Mouse (Mus musculus): Measurements from ENCODE around the gene Vill. TPM values are rescaled to one million over a fixed set of nuclear protein-coding genes. Genes with fewer than 3 reads are reported as not detected.

Vill gene
- polyA plus RNA-seq, 1 experiment from 2014 or later, result 39.4 TPM

GRCm38 (mm10) chr9:119027337-119027736 lies 25.2 kb upstream of the Vill start:
- H3K4me3 ChIP-seq, result no peak overlapping the region
- 80% methylated on average over 7 of the region's 7 CpGs for WGBS
- ATAC-seq (ENCODE audit: borderline replicate concordance, extremely low read depth, low FRiP score, low TSS enrichment), result no peak
- H3K9me3 ChIP-seq, result no peaks in the 10 kb centered on the region
- peaks cover 28% of the 10 kb centered on the region for H3K4me1 ChIP-seq
- peaks cover 6% of the 10 kb centered on the region; the same call in 1 of the 2 replicates for H3K36me3 ChIP-seq
- no peak overlapping the region for H3K27ac ChIP-seq
- no peaks in the 10 kb centered on the region for H3K27me3 ChIP-seq
- H3K9ac ChIP-seq, result no peak overlapping the region
- no peak overlapping the region for H3K4me2 ChIP-seq

DNA sequence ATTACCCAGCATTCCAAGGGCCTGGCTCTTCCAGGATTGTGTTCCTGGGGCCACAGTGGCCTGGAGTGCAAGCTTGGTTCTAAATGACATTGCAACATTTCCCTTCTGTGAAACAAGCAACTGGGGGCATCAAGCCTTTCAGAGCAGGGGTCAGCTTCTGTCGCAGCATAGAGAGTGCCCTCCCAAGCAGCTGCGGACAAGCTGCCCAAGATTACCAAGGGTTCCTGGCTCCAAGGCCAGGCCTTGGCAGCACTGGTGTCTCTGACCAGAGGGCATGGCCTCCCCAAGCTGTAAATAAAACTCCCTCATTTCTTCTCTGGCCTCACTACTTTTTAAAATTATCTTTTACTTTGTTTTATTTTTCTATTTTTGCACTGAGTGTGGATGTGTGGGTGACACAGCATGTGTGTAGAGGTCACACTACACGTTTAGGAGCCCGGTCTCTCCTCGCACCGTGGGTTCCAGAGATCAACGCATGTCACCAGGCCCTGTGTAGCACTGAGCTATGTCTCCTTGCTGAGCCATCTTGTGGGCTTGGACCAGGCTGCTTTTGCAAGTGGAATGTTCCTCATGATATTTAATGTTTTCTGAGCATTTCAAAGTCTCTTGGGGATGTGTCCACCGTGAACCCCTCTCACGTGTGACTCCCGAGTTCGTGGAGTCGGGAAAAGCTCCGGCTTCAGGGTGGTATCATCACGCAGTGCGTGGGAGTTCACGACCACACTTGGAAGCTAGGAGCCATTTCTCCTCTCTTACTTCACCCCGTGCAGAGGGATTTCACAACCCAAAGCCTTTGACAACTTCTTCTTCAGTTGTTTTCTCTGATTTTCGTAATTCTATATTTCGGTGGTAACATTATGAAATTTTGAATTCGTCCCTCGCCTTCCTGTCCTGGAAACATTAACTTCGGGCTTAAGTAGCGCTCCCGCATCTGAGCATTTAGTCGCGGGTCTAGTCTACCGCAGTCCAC lies 24.1 kb upstream of the Vill start:
- Histone ChIP-seq H3K4me1 (peaks cover 35% of the 10 kb centered on the region), H3K4me3 (no peak overlapping the region), H3K36me3 (peaks cover 10% of the 10 kb centered on the region; the same call in 1 of the 2 replicates), H3K4me2 (no peak overlapping the region), H3K27me3 (no peaks in the 10 kb centered on the region), H3K9me3 (no peaks in the 10 kb centered on the region), H3K9ac (no peak overlapping the region), H3K27ac (no peak overlapping the region)
- no peak for ATAC-seq (ENCODE audit: borderline replicate concordance, extremely low read depth, low FRiP score, low TSS enrichment)
- WGBS, result 93% methylated on average over 27 of the region's 27 CpGs

- H3K4me3 ChIP-seq, result no peak overlapping the region
- no peak overlapping the region for H3K9ac ChIP-seq
- ATAC-seq (ENCODE audit: borderline replicate concordance, extremely low read depth, low FRiP score, low TSS enrichment), result no peak
- no peaks in the 10 kb centered on the region for H3K27me3 ChIP-seq
- no peak overlapping the region for H3K27ac ChIP-seq
- H3K9me3 ChIP-seq, result no peaks in the 10 kb centered on the region
- no peak overlapping the region for H3K4me2 ChIP-seq
- peaks cover 20% of the 10 kb centered on the region; the same call in 1 of the 2 replicates for H3K36me3 ChIP-seq
- H3K4me1 ChIP-seq, result peaks cover 32% of the 10 kb centered on the region
- 54% methylated on average over 7 of the region's 7 CpGs for WGBS
Observed at GRCm38 (mm10) chr9:119029568-119029967, 23.0 kb upstream of the Vill start.

DNA sequence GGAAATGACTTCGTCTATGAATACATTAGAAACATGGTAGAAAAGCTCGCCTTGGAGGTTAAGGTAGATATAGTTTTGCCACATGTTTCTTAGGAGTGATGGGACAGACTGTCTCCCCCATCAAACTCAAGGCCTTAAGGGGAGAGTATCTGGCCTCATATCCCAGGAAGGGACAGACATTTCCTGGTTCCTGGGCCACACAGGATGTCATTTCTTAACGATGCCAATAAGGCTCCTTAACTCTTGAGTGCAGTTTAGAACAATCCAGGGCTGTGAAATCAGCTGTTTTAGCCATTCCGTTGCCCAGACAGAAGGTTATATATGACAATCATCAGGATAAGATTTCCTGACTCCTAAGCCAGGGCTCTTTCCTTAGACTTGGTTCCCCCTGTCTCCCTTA lies 21.5 kb upstream of the Vill start:
- no peak overlapping the region for H3K27ac ChIP-seq
- 82% methylated on average over 4 of the region's 4 CpGs for WGBS
- peaks cover 28% of the 10 kb centered on the region; the same call in 1 of the 2 replicates for H3K36me3 ChIP-seq

GRCm38 (mm10) chr9:119031772-119032171 lies 20.8 kb upstream of the Vill start:
- no peak for ATAC-seq (ENCODE audit: borderline replicate concordance, extremely low read depth, low FRiP score, low TSS enrichment)
- Histone ChIP-seq H3K36me3 (peaks cover 29% of the 10 kb centered on the region; the same call in 1 of the 2 replicates), H3K9me3 (no peaks in the 10 kb centered on the region), H3K27me3 (no peaks in the 10 kb centered on the region), H3K9ac (no peak overlapping the region), H3K4me1 (peaks cover 28% of the 10 kb centered on the region), H3K27ac (no peak overlapping the region; the same call in 1 of the 2 replicates), H3K4me2 (no peak overlapping the region), H3K4me3 (no peak overlapping the region)
- 80% methylated on average over 14 of the region's 14 CpGs for WGBS

More for the DNA sequence above, 21.5 kb upstream of the Vill start:
- H3K4me3 ChIP-seq, result no peak overlapping the region
- no peaks in the 10 kb centered on the region for H3K27me3 ChIP-seq
- ATAC-seq (ENCODE audit: borderline replicate concordance, extremely low read depth, low FRiP score, low TSS enrichment), result no peak
- H3K9ac ChIP-seq, result no peak overlapping the region
- H3K4me2 ChIP-seq, result no peak overlapping the region
- peaks cover 25% of the 10 kb centered on the region for H3K4me1 ChIP-seq
- no peaks in the 10 kb centered on the region for H3K9me3 ChIP-seq

- Histone ChIP-seq H3K36me3 (peaks cover 25% of the 10 kb centered on the region; the same call in 1 of the 2 replicates), H3K27me3 (no peaks in the 10 kb centered on the region), H3K9me3 (no peaks in the 10 kb centered on the region), H3K4me2 (no peak overlapping the region), H3K9ac (no peak overlapping the region), H3K4me3 (no peak overlapping the region), H3K27ac (peak overlapping the region; percentile 12; the same call in 1 of the 2 replicates), H3K4me1 (peaks cover 29% of the 10 kb centered on the region)
- no peak for ATAC-seq (ENCODE audit: borderline replicate concordance, extremely low read depth, low FRiP score, low TSS enrichment)
- 65% methylated on average over 9 of the region's 9 CpGs for WGBS
Observed at GRCm38 (mm10) chr9:119032538-119032937, 20.0 kb upstream of the Vill start.

GRCm38 (mm10) chr9:119033111-119033921 lies 19.3 kb upstream of the Vill start:
- no peak for ATAC-seq (ENCODE audit: borderline replicate concordance, extremely low read depth, low FRiP score, low TSS enrichment)
- Histone ChIP-seq H3K9me3 (no peaks in the 10 kb centered on the region), H3K27me3 (no peaks in the 10 kb centered on the region), H3K27ac (peak overlapping the region; percentile 12; the same call in 1 of the 2 replicates), H3K9ac (no peak overlapping the region), H3K4me3 (no peak overlapping the region), H3K4me2 (no peak overlapping the region), H3K4me1 (peaks cover 29% of the 10 kb centered on the region), H3K36me3 (peaks cover 30% of the 10 kb centered on the region; the same call in 1 of the 2 replicates)
- WGBS, result 67% methylated on average over 19 of the region's 19 CpGs

- H3K4me2 ChIP-seq, result no peak overlapping the region
- no peak overlapping the region for H3K9ac ChIP-seq
- 81% methylated on average over 8 of the region's 8 CpGs for WGBS
- H3K36me3 ChIP-seq, result peaks cover 36% of the 10 kb centered on the region; the same call in 1 of the 2 replicates
- H3K27me3 ChIP-seq, result no peaks in the 10 kb centered on the region
- peaks cover 29% of the 10 kb centered on the region for H3K4me1 ChIP-seq
- no peaks in the 10 kb centered on the region for H3K9me3 ChIP-seq
- ATAC-seq (ENCODE audit: borderline replicate concordance, extremely low read depth, low FRiP score, low TSS enrichment), result no peak
- H3K4me3 ChIP-seq, result no peak overlapping the region
- H3K27ac ChIP-seq, result no peak overlapping the region
Observed at GRCm38 (mm10) chr9:119034069-119034468, 18.5 kb upstream of the Vill start.

GRCm38 (mm10) chr9:119034676-119035665 lies 17.6 kb upstream of the Vill start:
- Histone ChIP-seq H3K27ac (no peak overlapping the region), H3K9me3 (no peaks in the 10 kb centered on the region), H3K36me3 (peaks cover 43% of the 10 kb centered on the region), H3K27me3 (no peaks in the 10 kb centered on the region), H3K4me3 (no peak overlapping the region), H3K9ac (no peak overlapping the region), H3K4me1 (peaks cover 24% of the 10 kb centered on the region), H3K4me2 (no peak overlapping the region)
- ATAC-seq (ENCODE audit: borderline replicate concordance, extremely low read depth, low FRiP score, low TSS enrichment), result no peak
- WGBS, result 86% methylated on average over 29 of the region's 29 CpGs

DNA sequence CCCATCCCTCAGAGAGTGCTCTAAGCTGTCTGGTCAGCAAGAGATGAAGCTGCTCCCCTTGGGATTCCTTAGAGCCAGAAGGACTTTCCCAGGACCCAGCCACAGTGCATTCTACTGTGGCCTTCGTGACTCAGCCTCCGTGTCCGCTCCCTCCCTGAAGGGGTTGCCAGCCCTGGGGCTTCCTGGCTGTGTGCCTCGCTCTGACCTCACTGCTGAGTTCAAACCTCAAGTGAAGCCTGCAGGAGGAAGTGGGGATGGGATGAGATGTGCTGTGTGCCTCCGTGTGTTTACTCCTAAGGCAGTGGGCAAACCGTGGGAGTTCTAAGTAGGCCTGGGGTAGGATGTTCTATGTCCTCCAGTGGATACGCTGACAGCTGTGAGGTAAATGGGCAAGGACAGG lies 16.7 kb upstream of the Vill start:
- H3K9me3 ChIP-seq, result no peaks in the 10 kb centered on the region
- H3K4me2 ChIP-seq, result no peak overlapping the region
- WGBS, result 51% methylated on average over 7 of the region's 7 CpGs
- H3K27ac ChIP-seq, result no peak overlapping the region
- peaks cover 50% of the 10 kb centered on the region for H3K36me3 ChIP-seq
- H3K4me1 ChIP-seq, result peaks cover 24% of the 10 kb centered on the region
- no peaks in the 10 kb centered on the region for H3K27me3 ChIP-seq
- no peak for ATAC-seq (ENCODE audit: borderline replicate concordance, extremely low read depth, low FRiP score, low TSS enrichment)
- no peak overlapping the region for H3K9ac ChIP-seq
- H3K4me3 ChIP-seq, result no peak overlapping the region
